Mouse (Mus musculus): ENCODE measurements around the gene Fam131b.

The Fam131b gene

GRCm38 (mm10) chr6:42324482-42325267 lies at the start of gene Fam131b:
Gene Fam131b (minus strand): TSS chr6:42324643.
- peak; percentile 23 for DNase-seq (ENCODE audit: low read depth, low spot score)

- no peak for DNase-seq (ENCODE audit: low read depth, low spot score)
Observed at GRCm38 (mm10) chr6:42373669-42374430, 49.4 kb upstream of the Fam131b start.

- no peak for DNase-seq (ENCODE audit: low read depth, low spot score)
Observed at GRCm38 (mm10) chr6:42372816-42373547, 48.5 kb upstream of the Fam131b start, which contains the start of gene Epha1. Gene Epha1 (minus strand): TSS chr6:42373268.

- no peak for DNase-seq (ENCODE audit: low read depth, low spot score)
Observed at GRCm38 (mm10) chr6:42372421-42372815, 48.0 kb upstream of the Fam131b start.

- DNase-seq (ENCODE audit: low read depth, low spot score): no peak
Observed at GRCm38 (mm10) chr6:42372001-42372400, 47.6 kb upstream of the Fam131b start.

GRCm38 (mm10) chr6:42370630-42371363 lies 46.4 kb upstream of the Fam131b start:
- DNase-seq (ENCODE audit: low read depth, low spot score): no peak

- no peak for DNase-seq (ENCODE audit: low read depth, low spot score)
Observed at GRCm38 (mm10) chr6:42369870-42370269, 45.4 kb upstream of the Fam131b start.

GRCm38 (mm10) chr6:42365215-42365614 lies 40.8 kb upstream of the Fam131b start:
- no peak for DNase-seq (ENCODE audit: low read depth, low spot score)

- no peak for DNase-seq (ENCODE audit: low read depth, low spot score)
Observed at GRCm38 (mm10) chr6:42364607-42365006, 40.2 kb upstream of the Fam131b start.

GRCm38 (mm10) chr6:42364066-42364465 lies 39.6 kb upstream of the Fam131b start:
- DNase-seq (ENCODE audit: low read depth, low spot score): no peak

- no peak for DNase-seq (ENCODE audit: low read depth, low spot score)
Observed at GRCm38 (mm10) chr6:42362974-42363373, 38.5 kb upstream of the Fam131b start.

- no peak for DNase-seq (ENCODE audit: low read depth, low spot score)
Observed at GRCm38 (mm10) chr6:42362497-42362896, 38.1 kb upstream of the Fam131b start.

- DNase-seq (ENCODE audit: low read depth, low spot score): no peak
Observed at GRCm38 (mm10) chr6:42362074-42362473, 37.6 kb upstream of the Fam131b start.

GRCm38 (mm10) chr6:42361041-42361895 lies 36.8 kb upstream of the Fam131b start:
- DNase-seq (ENCODE audit: low read depth, low spot score): no peak

GRCm38 (mm10) chr6:42360231-42360840 lies 35.9 kb upstream of the Fam131b start:
- no peak for DNase-seq (ENCODE audit: low read depth, low spot score)

- DNase-seq (ENCODE audit: low read depth, low spot score): no peak
Observed at GRCm38 (mm10) chr6:42359364-42360147, 35.1 kb upstream of the Fam131b start.

GRCm38 (mm10) chr6:42358901-42359300 lies 34.5 kb upstream of the Fam131b start:
- DNase-seq (ENCODE audit: low read depth, low spot score): no peak

GRCm38 (mm10) chr6:42357901-42358300 lies 33.5 kb upstream of the Fam131b start:
- no peak for DNase-seq (ENCODE audit: low read depth, low spot score)

GRCm38 (mm10) chr6:42356913-42357312 lies 32.5 kb upstream of the Fam131b start:
- no peak for DNase-seq (ENCODE audit: low read depth, low spot score)

Measured in embryo, embryonic 11.5 days (tissue).